Mouse (Mus musculus): ENCODE results near the gene Paqr4. TPM values are rescaled to one million over a fixed set of nuclear protein-coding genes. Genes with fewer than 3 reads are reported as not detected.
A peak's percentile ranks its signal among the peaks of the same experiment; 100 is the strongest.

The Paqr4 gene
- polyA plus RNA-seq, 1 experiment = 2.4 TPM

GRCm38 (mm10) chr17:23744076-23744475 is 3.4 kb upstream of the Paqr4 start:
- TF ChIP-seq POLR2A (IDR thresholded peaks at IDR 0.05; ENCODE audit: insufficient read depth, low read length) (no peak), CTCF (IDR thresholded peaks at IDR 0.05; ENCODE audit: low read depth, low read length) (no peak), EP300 (IDR thresholded peaks at IDR 0.05; ENCODE audit: insufficient read depth, low read depth, low read length) (no peak)
- Histone ChIP-seq H3K27me3 (ENCODE audit: control insufficient read depth, insufficient read depth, low read length, poor library complexity, severe bottlenecking) (no peaks in the 10 kb centered on the region; the same call in 1 of the 2 replicates), H3K9me3 (replicated peaks; ENCODE audit: control insufficient read depth, insufficient read depth, low read length, poor library complexity, severe bottlenecking) (no peaks in the 10 kb centered on the region), H3K27ac (ENCODE audit: insufficient read depth, low read length) (no peak overlapping the region), H3K4me1 (ENCODE audit: control insufficient read depth, insufficient read depth, low read length) (no peaks in the 10 kb centered on the region), H3K4me3 (ENCODE audit: low read depth, low read length) (no peak overlapping the region), H3K36me3 (ENCODE audit: control insufficient read depth, insufficient read depth, low read length, poor library complexity, severe bottlenecking) (no peaks in the 10 kb centered on the region), H3K9ac (ENCODE audit: low read depth, poor library complexity, severe bottlenecking) (no peak overlapping the region)

GRCm38 (mm10) chr17:23742941-23743340 is 2.3 kb upstream of the Paqr4 start:
- Histone ChIP-seq H3K9me3 (replicated peaks; ENCODE audit: control insufficient read depth, insufficient read depth, low read length, poor library complexity, severe bottlenecking) (no peaks in the 10 kb centered on the region), H3K4me3 (ENCODE audit: low read depth, low read length) (0 out of 2 replicates have a peak overlapping the region, but pooled peaks have one; percentile 31), H3K4me1 (ENCODE audit: control insufficient read depth, insufficient read depth, low read length) (no peaks in the 10 kb centered on the region), H3K9ac (ENCODE audit: low read depth, poor library complexity, severe bottlenecking) (no peak overlapping the region), H3K27me3 (ENCODE audit: control insufficient read depth, insufficient read depth, low read length, poor library complexity, severe bottlenecking) (no peaks in the 10 kb centered on the region; the same call in 1 of the 2 replicates), H3K27ac (ENCODE audit: insufficient read depth, low read length) (no peak overlapping the region), H3K36me3 (ENCODE audit: control insufficient read depth, insufficient read depth, low read length, poor library complexity, severe bottlenecking) (no peaks in the 10 kb centered on the region)
- no peak for TF ChIP-seq POLR2A (IDR thresholded peaks at IDR 0.05; ENCODE audit: insufficient read depth, low read length)
- no peak for TF ChIP-seq EP300 (IDR thresholded peaks at IDR 0.05; ENCODE audit: insufficient read depth, low read depth, low read length)
- no peak for TF ChIP-seq CTCF (IDR thresholded peaks at IDR 0.05; ENCODE audit: low read depth, low read length)

GRCm38 (mm10) chr17:23742210-23742793 is 1.6 kb upstream of the Paqr4 start:
- TF ChIP-seq CTCF (IDR thresholded peaks at IDR 0.05; ENCODE audit: low read depth, low read length) (no peak), EP300 (IDR thresholded peaks at IDR 0.05; ENCODE audit: insufficient read depth, low read depth, low read length) (no peak), POLR2A (IDR thresholded peaks at IDR 0.05; ENCODE audit: insufficient read depth, low read length) (no peak)
- Histone ChIP-seq H3K9me3 (replicated peaks; ENCODE audit: control insufficient read depth, insufficient read depth, low read length, poor library complexity, severe bottlenecking) (no peaks in the 10 kb centered on the region), H3K27ac (ENCODE audit: insufficient read depth, low read length) (no peak overlapping the region), H3K4me1 (ENCODE audit: control insufficient read depth, insufficient read depth, low read length) (no peaks in the 10 kb centered on the region), H3K4me3 (ENCODE audit: low read depth, low read length) (peak overlapping the region; percentile 33), H3K27me3 (ENCODE audit: control insufficient read depth, insufficient read depth, low read length, poor library complexity, severe bottlenecking) (no peaks in the 10 kb centered on the region; the same call in 1 of the 2 replicates), H3K36me3 (ENCODE audit: control insufficient read depth, insufficient read depth, low read length, poor library complexity, severe bottlenecking) (no peaks in the 10 kb centered on the region), H3K9ac (ENCODE audit: low read depth, poor library complexity, severe bottlenecking) (peak overlapping the region; percentile 17; the same call in 1 of the 2 replicates)

GRCm38 (mm10) chr17:23741359-23742209 is 917 bp upstream of the Paqr4 start:
- H3K9me3 ChIP-seq (replicated peaks; ENCODE audit: control insufficient read depth, insufficient read depth, low read length, poor library complexity, severe bottlenecking) = no peaks in the 10 kb centered on the region
- peak overlapping the region; percentile 17; the same call in 1 of the 2 replicates for H3K9ac ChIP-seq (ENCODE audit: low read depth, poor library complexity, severe bottlenecking)
- no peaks in the 10 kb centered on the region; the same call in 1 of the 2 replicates for H3K27me3 ChIP-seq (ENCODE audit: control insufficient read depth, insufficient read depth, low read length, poor library complexity, severe bottlenecking)
- TF ChIP-seq EP300 (IDR thresholded peaks at IDR 0.05; ENCODE audit: insufficient read depth, low read depth, low read length) (no peak), POLR2A (IDR thresholded peaks at IDR 0.05; ENCODE audit: insufficient read depth, low read length) (no peak), CTCF (IDR thresholded peaks at IDR 0.05; ENCODE audit: low read depth, low read length) (no peak)
- H3K27ac ChIP-seq (ENCODE audit: insufficient read depth, low read length) = no peak overlapping the region
- H3K4me3 ChIP-seq (ENCODE audit: low read depth, low read length) = no peak overlapping the region; the same call in 1 of the 2 replicates
- H3K36me3 ChIP-seq (ENCODE audit: control insufficient read depth, insufficient read depth, low read length, poor library complexity, severe bottlenecking) = no peaks in the 10 kb centered on the region
- H3K4me1 ChIP-seq (ENCODE audit: control insufficient read depth, insufficient read depth, low read length) = no peaks in the 10 kb centered on the region

- TF ChIP-seq CTCF (IDR thresholded peaks at IDR 0.05; ENCODE audit: low read depth, low read length) (no peak), POLR2A (IDR thresholded peaks at IDR 0.05; ENCODE audit: insufficient read depth, low read length) (no peak), EP300 (IDR thresholded peaks at IDR 0.05; ENCODE audit: insufficient read depth, low read depth, low read length) (no peak)
- Histone ChIP-seq H3K4me1 (ENCODE audit: control insufficient read depth, insufficient read depth, low read length) (no peaks in the 10 kb centered on the region), H3K4me3 (ENCODE audit: low read depth, low read length) (peak overlapping the region; percentile 58), H3K27ac (ENCODE audit: insufficient read depth, low read length) (no peak overlapping the region), H3K9me3 (replicated peaks; ENCODE audit: control insufficient read depth, insufficient read depth, low read length, poor library complexity, severe bottlenecking) (no peaks in the 10 kb centered on the region), H3K36me3 (ENCODE audit: control insufficient read depth, insufficient read depth, low read length, poor library complexity, severe bottlenecking) (no peaks in the 10 kb centered on the region), H3K27me3 (ENCODE audit: control insufficient read depth, insufficient read depth, low read length, poor library complexity, severe bottlenecking) (no peaks in the 10 kb centered on the region), H3K9ac (ENCODE audit: low read depth, poor library complexity, severe bottlenecking) (peak overlapping the region; percentile 43)
These were observed 507 bp downstream of the Paqr4 start for GRCm38 (mm10) chr17:23740136-23740584.
